Mouse (Mus musculus): ENCODE results near the gene Greb1.

Gene Greb1

DNA sequence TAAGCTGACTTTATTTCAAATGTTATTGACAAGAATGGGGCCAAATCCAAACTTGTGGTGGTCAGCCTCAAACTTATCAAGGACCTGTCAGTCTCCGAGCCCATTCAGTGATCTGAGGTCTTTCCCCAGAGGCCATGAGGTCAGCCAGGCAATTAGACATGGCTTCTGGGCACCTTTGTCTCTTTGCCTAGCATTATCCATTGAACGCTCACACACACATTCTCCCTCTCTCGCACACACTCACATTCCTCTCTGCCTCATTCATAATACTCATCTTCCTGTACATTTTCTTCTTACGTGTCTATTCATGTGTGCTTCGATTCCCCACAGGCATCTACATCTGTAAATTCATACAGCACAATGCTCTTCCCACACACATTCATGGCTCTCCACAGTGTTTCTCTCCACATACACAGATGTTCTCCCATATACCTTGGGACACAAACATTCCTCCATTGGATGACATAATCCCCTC lies 3.3 kb upstream of the Greb1 start:
- no peak for DNase-seq

DNA sequence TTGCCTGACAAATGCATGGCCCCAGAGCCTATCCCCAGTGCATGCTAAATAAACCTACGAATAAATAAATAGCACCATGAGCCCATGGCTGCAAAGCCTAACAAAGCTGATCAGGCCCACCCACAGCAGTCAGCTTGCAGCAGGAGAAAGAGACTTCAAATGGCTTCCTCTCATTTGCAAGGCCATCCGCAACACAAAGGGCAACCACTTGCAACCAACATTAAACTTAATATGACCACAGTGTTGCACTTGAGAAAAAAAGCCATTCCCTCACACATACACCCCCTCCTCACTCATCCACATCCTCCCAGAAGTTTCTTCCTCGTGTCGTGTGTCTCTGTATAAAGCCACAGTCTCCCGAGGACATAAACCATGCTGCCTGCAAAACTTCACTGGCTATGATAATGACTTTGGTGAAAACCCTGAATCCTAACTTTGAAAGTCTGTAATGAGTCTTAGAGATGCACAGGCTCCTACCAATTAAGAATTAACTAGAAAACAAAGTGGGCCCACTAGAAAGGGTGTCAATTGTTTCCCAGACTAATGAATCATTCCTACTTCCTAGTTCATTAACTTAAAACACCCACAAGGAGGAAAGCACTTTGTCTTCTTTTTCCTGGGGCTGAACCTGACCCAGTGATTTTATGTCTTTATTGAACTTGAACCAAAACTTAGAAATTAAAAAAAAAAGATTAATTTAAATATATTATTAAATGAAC lies 2.7 kb upstream of the Greb1 start:
- no peak for DNase-seq

DNA sequence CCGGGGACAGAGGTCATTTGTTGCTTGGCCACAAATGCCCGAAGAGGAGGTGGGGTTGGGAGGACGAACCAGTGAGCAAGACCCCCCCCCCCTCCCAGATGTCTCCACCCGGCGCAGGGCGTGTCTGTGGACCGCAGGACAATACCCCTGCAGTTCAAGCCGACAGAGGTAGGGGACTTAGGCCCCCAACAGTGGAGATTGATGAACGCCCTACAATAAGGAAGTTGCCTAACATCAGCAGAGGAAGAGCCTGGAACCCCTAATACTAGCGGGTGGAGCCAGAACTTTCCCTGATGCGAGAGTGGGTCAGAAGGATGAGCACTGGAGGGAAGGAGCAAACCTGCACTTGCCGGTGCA lies 251 bp upstream of the Greb1 start:
- DNase-seq, result no peak

DNA sequence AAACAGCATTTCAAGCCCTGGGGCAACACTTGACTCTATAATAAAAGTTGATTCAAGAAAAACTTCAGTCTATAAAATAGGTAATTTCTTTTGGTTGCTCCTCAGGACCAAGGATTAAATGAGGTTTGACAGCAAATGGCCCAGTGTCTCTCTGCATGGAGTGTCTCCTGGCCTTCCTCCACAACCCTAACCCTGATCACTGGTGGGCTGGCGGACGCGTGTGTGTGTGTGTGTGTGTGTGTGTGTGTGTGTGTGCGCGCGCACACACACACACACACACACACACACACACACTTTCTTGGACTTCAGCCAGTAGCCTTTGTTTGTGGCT lies 793 bp downstream of the Greb1 start:
- DNase-seq, result no peak

GRCm38 (mm10) chr12:16798894-16799293 lies 1.8 kb downstream of the Greb1 start:
- no peak for DNase-seq

DNA sequence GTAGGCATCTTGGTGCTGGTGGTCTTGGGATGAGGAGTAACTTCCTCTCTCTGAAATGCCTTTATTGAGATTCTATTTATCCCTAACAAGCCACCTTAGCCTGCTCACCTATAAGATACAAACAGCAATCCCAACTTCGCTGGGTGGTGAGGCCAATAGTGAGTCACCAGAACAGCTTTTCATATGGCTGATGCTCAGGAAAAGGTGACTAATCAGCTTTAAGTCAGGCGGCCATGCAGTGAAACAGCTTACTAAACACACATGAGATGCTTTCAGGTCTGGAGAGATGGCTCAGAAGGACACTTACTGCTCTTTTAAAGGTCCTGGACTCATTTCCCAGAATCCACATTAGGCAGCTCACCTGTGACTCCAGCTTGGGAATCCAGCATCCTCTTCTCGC lies 4.9 kb downstream of the Greb1 start:
- DNase-seq, result no peak

DNA sequence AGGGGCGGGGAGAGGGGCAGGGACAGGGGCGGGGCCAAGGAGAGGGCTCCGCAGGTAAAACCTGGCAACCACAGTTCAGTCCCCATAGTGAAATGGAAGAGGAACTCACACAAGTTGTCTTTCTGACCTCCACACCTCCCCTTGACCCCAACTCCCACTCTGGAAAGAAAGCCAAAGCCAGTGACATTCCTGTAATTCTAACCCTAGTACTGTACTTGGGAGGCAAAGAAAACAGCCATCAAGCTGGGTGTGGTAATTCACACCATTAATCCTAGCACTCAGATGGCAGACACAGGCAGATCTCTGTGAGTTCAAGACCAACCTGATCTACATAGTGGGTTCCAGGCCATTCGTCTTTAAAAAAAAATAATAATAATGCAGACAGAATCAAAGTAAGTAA lies 7.3 kb downstream of the Greb1 start:
- DNase-seq, result no peak

- DNase-seq, result no peak
Measured at GRCm38 (mm10) chr12:16790456-16790855, 10.2 kb downstream of the Greb1 start.

DNA sequence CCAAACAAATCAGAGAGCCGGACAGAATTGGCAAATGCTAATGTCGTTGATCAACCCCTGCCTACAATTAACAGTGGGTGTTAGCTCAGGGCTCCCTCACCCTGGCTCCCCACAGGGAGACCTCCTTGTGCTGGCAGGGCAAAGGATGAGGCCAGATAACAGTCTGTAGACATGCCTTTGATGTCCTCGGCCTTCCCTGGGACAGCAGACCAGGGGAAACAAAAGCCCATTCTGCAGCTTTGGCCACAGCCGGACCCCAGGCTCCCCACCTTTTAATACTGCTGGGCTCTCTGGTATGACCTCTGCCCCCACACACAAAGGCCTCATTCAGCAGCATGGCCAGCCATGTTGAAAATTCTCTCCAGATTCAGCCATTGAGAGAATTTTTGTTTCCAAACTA lies 10.9 kb downstream of the Greb1 start:
- no peak for DNase-seq

DNA sequence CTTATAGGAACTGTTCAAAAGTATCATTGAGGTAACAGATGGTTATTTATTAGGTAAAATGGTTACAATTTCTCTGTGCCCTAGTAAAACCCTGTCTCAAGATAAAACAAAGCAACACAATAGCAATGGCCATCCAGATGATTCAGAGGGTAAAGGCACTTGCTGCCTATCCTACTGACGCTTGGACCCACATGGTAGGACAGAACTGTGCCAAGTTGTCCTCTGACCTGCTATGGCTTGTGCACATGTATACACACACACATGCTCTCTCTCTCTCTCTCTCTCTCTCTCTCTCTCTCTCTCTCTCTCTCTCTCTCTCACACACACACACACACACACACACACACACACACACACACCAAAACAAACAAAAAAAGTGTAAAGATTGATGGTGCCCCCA lies 11.5 kb downstream of the Greb1 start:
- DNase-seq, result no peak

- no peak for DNase-seq
Measured at GRCm38 (mm10) chr12:16788600-16788999, 12.1 kb downstream of the Greb1 start.

DNA sequence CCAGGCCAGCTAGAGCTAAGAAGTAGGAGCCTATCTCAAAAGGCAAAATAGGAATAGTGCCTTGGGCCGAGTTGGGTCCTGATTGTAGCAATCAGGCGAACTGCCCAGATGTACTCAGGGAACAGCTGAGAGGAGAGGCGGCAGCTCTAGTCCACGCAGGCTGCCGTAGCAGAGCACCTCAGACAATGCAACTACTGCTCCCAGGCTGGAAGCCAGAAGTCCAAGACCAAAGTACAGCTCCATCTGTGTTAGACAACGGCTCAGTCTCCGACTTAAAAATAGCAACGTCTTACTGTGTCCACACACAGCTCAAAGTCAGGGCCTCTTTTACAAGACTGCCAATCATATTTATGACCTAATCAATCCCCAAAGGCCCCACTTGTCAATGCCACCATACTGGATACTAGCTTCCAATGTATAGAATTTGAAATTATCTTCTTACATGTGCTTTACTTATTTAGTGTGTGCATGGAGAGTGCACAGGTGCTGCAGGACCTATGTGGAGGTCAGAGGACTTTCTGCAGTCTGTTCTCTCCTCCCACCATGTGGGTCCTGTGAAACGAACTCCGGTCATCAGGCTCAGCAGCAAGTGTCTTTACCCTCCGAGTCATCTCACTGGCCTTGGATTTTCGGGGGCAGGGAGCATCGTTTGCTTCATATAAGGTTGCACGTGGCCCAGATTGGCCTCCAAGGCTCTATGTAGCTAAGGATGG lies 19.5 kb downstream of the Greb1 start:
- DNase-seq, result no peak

GRCm38 (mm10) chr12:16780320-16780719 lies 20.4 kb downstream of the Greb1 start:
- DNase-seq, result no peak

- no peak for DNase-seq
Measured at GRCm38 (mm10) chr12:16779165-16779564, 21.5 kb downstream of the Greb1 start.

DNA sequence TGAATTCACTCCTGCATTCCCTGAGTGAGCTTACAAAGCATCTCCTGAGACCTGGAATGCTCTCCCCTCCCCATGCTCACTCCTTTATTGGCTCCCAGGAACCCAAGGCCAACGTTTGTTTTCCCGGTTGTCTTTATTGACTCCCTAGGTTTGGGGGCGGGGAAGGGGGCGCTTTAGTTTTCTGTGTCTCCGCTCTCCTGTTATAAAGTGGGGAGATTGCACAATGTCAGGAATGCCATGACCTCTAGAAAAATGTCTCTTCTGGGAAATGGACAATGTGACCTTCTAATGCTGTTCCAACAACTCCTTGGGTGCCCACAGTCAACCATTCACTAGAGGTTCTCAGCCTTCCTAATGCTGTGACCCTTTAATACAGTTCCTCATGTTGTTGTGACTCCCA lies 22.2 kb downstream of the Greb1 start:
- no peak for DNase-seq

GRCm38 (mm10) chr12:16775351-16775750 lies 25.3 kb downstream of the Greb1 start:
- DNase-seq, result no peak

DNA sequence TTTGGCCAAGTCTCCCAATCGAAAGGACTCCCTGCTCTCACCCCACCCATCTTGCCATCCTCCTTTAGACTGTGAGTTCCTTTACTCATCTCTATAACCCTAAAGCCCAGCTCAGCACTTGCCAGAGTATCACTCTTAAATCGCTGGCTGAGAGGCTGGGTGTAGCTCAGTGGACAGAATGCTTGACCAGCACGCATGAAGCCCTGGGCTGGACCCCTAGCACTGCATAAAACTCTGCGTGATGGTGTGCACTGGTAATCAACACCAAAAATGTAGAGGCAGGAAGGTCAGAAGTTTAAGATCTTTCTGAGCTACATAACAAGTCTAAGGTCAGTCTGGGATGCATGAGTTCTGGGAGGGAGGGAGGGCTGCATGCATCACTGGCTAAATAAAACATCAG lies 26.1 kb downstream of the Greb1 start:
- DNase-seq, result no peak

GRCm38 (mm10) chr12:16769601-16770165 lies 31.0 kb downstream of the Greb1 start:
- no peak for DNase-seq

GRCm38 (mm10) chr12:16768711-16769110 lies 32.0 kb downstream of the Greb1 start:
- no peak for DNase-seq

DNA sequence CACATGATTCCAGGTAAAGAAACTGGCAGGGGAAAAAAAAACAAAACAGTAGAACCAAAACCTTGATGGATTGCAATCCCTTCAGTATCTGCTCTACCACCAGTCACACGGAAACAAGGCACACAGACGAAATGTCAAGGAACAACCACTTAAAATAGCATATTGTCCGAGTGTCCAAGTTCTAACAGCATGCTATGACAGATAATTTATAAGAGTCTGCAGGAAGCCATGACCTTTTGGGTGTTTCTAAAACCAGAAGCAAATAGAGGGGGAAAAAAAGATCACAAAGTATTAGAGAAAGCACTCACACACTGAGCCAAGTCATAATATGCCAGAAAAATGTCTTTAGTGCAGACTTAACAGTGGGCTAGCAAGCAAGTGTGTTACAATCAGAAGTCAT lies 32.4 kb downstream of the Greb1 start:
- DNase-seq, result no peak

DNA sequence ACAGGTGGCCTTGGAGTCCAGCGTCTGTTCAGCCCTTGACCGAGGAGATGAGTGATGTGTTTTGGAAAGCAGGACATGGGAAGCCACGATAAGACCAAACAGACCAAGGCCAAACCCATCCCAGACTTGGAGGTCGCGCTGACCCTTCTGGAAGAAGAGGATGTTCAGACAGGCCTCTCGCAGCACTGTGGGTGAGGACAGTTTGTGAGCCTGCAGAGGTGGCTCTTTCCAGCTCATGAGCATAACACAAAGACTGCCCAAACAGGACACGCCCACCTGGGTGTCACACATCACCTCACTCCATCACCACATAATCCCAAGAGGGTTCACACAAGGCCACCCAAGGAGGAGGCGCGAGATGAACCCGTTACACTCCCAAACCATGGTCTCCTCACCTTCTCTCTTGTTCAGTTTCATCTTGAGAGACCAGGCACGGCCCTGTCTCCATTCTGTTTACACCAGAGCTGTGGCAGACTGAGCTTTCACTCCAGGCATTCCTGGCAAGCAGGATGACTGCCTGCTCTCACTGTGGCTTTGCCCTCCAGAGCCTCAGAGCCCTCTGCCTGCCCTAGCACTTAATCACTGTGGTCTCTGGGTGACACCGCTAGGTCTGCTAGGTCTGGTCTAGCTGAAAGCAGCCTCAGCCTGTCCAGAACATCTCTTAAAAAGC lies 35.8 kb downstream of the Greb1 start:
- DNase-seq, result no peak

- no peak for DNase-seq
Measured at GRCm38 (mm10) chr12:16763649-16764422, 36.9 kb downstream of the Greb1 start.

GRCm38 (mm10) chr12:16761461-16761860 lies 39.2 kb downstream of the Greb1 start:
- no peak for DNase-seq

All from right cerebral cortex, postnatal 4 days (tissue).